Mouse (Mus musculus) E14TG2a.4 (cell line): Measurements from ENCODE around the gene Ttc39b.

Experiments
- CTCF ChIP-seq: conservative IDR thresholded peaks from 2 replicates; pipeline ENCODE4 v1.5.1; 2014; ENCODE audit warnings: low read length
- NANOG ChIP-seq: IDR thresholded peaks from 2 replicates; pipeline ENCODE4 v1.6.1; 2014; ENCODE audit warnings: borderline replicate concordance, low read length, mixed read lengths
- POU5F1 ChIP-seq: IDR thresholded peaks from 2 replicates; pipeline ENCODE4 v1.6.1; 2014; ENCODE audit warnings: low read length, borderline replicate concordance

DNA sequence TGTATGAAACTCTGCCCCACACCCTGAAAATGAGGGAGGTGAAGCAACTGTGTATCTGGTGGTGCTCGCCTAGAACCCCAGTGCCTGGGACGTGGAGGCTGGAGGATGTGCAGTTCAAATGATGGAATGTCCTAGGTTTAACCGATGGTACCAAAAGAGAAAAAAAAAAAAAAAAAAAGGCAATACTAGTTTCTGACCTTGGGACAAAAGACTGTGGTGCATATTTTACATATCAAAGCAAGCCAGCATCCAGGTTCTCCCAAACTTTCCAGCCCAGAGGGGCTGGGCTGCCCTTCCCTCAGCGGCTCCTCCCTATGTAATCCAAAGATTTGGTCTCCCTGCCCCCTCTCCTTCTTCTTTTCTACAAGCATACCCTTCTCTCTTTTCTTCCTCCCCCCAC, 6.3 kb upstream of the Ttc39b start:
- TF ChIP-seq CTCF (no peak), POU5F1 (no peak), NANOG (no peak)
